Mouse (Mus musculus): Measurements from ENCODE around the gene Cd96.

Gene Cd96

GRCm38 (mm10) chr16:46094478-46094877 is 25.6 kb downstream of the Cd96 start:
- TF ChIP-seq CTCF (conservative IDR thresholded peaks at IDR 0.05; ENCODE audit: low read length) (no peak), NANOG (IDR thresholded peaks at IDR 0.05; ENCODE audit: borderline replicate concordance, low read length) (no peak), POU5F1 (IDR thresholded peaks at IDR 0.05; ENCODE audit: borderline replicate concordance, low read length) (no peak)
- Histone ChIP-seq H3K9me3 (ENCODE audit: low read length) (no peaks in the 10 kb centered on the region), H3K27me3 (ENCODE audit: insufficient read depth, low read length) (no peaks in the 10 kb centered on the region), H3K36me3 (ENCODE audit: insufficient read depth, low read length) (no peaks in the 10 kb centered on the region), H3K4me3 (replicated peaks; ENCODE audit: low read length) (no peak overlapping the region), H3K4me1 (replicated peaks; ENCODE audit: low read depth, low read length) (peaks cover 28% of the 10 kb centered on the region)

DNA sequence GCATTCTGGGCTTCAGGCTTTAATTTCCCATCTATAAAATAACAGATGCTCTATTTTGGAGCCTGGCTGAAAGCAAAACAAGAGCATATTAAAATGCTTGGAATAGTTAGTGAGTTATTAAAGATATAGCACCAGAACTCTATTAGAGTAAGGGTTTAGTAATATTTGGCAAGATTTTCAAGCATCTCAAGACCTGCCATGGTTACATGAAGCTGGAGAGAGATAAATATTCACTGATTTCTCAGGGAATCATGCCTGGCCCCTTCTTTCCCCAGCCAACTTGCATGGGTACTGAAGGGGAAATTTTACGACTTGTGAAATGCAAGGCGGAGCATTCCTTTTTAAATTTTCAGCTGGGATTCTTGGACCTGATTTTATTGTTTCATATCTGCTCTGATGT is 27.1 kb downstream of the Cd96 start:
- Histone ChIP-seq H3K9me3 (ENCODE audit: low read length) (no peaks in the 10 kb centered on the region), H3K4me3 (replicated peaks; ENCODE audit: low read length) (no peak overlapping the region), H3K4me1 (replicated peaks; ENCODE audit: low read depth, low read length) (peaks cover 13% of the 10 kb centered on the region)

DNA sequence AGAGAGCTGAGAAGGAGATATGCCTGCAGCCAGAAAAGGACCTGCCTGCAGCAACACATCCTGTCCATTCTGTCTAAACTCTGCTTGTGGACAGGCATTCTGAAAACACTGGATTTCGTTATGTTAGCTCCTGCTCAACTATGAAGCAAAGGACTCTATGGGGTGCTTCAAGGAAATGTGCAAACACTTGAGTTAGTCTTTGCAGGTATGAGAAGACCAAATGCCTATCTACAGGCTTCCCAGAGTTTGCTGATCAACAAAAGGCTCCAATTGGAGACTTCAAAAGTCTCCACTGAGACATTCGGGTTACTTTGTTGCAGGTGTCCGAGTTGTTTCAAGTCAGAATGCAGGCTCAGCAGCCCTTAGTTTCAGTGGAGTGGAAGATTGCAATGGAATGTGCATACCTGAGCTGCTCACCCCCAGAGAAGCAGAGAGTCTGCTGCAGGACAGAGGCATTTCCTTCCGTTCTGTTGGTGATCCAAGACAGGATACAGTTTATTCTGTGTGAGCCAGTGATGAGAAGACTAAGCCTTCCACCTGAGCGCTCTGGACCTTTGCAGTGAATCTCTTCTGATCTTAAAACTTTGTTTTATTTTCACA is 33.1 kb downstream of the Cd96 start:
- TF ChIP-seq CTCF (conservative IDR thresholded peaks at IDR 0.05; ENCODE audit: low read length) = no peak
- TF ChIP-seq POU5F1 (IDR thresholded peaks at IDR 0.05; ENCODE audit: borderline replicate concordance, low read length) = no peak
- TF ChIP-seq NANOG (IDR thresholded peaks at IDR 0.05; ENCODE audit: borderline replicate concordance, low read length) = no peak
- Histone ChIP-seq H3K27me3 (ENCODE audit: insufficient read depth, low read length) (no peaks in the 10 kb centered on the region), H3K36me3 (ENCODE audit: insufficient read depth, low read length) (no peaks in the 10 kb centered on the region), H3K4me1 (replicated peaks; ENCODE audit: low read depth, low read length) (peaks cover 9% of the 10 kb centered on the region; the same call in 1 of the 2 replicates), H3K9me3 (ENCODE audit: low read length) (no peaks in the 10 kb centered on the region), H3K4me3 (replicated peaks; ENCODE audit: low read length) (no peak overlapping the region)

More for the DNA sequence above, 27.1 kb downstream of the Cd96 start:
- H3K36me3 ChIP-seq (ENCODE audit: insufficient read depth, low read length) = no peaks in the 10 kb centered on the region
- H3K27me3 ChIP-seq (ENCODE audit: insufficient read depth, low read length) = no peaks in the 10 kb centered on the region
- TF ChIP-seq CTCF (conservative IDR thresholded peaks at IDR 0.05; ENCODE audit: low read length) (no peak), POU5F1 (IDR thresholded peaks at IDR 0.05; ENCODE audit: borderline replicate concordance, low read length) (no peak), NANOG (IDR thresholded peaks at IDR 0.05; ENCODE audit: borderline replicate concordance, low read length) (no peak)

- Histone ChIP-seq H3K4me3 (replicated peaks; ENCODE audit: low read length) (no peak overlapping the region), H3K36me3 (ENCODE audit: insufficient read depth, low read length) (no peaks in the 10 kb centered on the region), H3K4me1 (replicated peaks; ENCODE audit: low read depth, low read length) (no peaks in the 10 kb centered on the region), H3K9me3 (ENCODE audit: low read length) (no peaks in the 10 kb centered on the region), H3K27me3 (ENCODE audit: insufficient read depth, low read length) (no peaks in the 10 kb centered on the region)
- TF ChIP-seq POU5F1 (IDR thresholded peaks at IDR 0.05; ENCODE audit: borderline replicate concordance, low read length) (no peak), NANOG (IDR thresholded peaks at IDR 0.05; ENCODE audit: borderline replicate concordance, low read length) (no peak), CTCF (conservative IDR thresholded peaks at IDR 0.05; ENCODE audit: low read length) (no peak)
These were observed 52.1 kb downstream of the Cd96 start for GRCm38 (mm10) chr16:46068000-46068399.

GRCm38 (mm10) chr16:46063278-46063677 is 56.8 kb downstream of the Cd96 start:
- no peaks in the 10 kb centered on the region for H3K36me3 ChIP-seq (ENCODE audit: insufficient read depth, low read length)
- H3K4me3 ChIP-seq (replicated peaks; ENCODE audit: low read length) = no peak overlapping the region
- H3K27me3 ChIP-seq (ENCODE audit: insufficient read depth, low read length) = no peaks in the 10 kb centered on the region
- H3K4me1 ChIP-seq (replicated peaks; ENCODE audit: low read depth, low read length) = no peaks in the 10 kb centered on the region
- H3K9me3 ChIP-seq (ENCODE audit: low read length) = no peaks in the 10 kb centered on the region
- TF ChIP-seq NANOG (IDR thresholded peaks at IDR 0.05; ENCODE audit: borderline replicate concordance, low read length) = no peak
- no peak for TF ChIP-seq POU5F1 (IDR thresholded peaks at IDR 0.05; ENCODE audit: borderline replicate concordance, low read length)
- TF ChIP-seq CTCF (conservative IDR thresholded peaks at IDR 0.05; ENCODE audit: low read length) = no peak

GRCm38 (mm10) chr16:46046906-46047305 is 73.1 kb downstream of the Cd96 start:
- Histone ChIP-seq H3K36me3 (ENCODE audit: insufficient read depth, low read length) (no peaks in the 10 kb centered on the region), H3K9me3 (ENCODE audit: low read length) (no peaks in the 10 kb centered on the region; the same call in 1 of the 2 replicates), H3K27me3 (ENCODE audit: insufficient read depth, low read length) (no peaks in the 10 kb centered on the region), H3K4me3 (replicated peaks; ENCODE audit: low read length) (no peak overlapping the region), H3K4me1 (replicated peaks; ENCODE audit: low read depth, low read length) (peaks cover 11% of the 10 kb centered on the region; the same call in 1 of the 2 replicates)
- TF ChIP-seq NANOG (IDR thresholded peaks at IDR 0.05; ENCODE audit: borderline replicate concordance, low read length) = peak; percentile 33; the same call in 1 of the 2 replicates
- TF ChIP-seq POU5F1 (IDR thresholded peaks at IDR 0.05; ENCODE audit: borderline replicate concordance, low read length) = no peak

DNA sequence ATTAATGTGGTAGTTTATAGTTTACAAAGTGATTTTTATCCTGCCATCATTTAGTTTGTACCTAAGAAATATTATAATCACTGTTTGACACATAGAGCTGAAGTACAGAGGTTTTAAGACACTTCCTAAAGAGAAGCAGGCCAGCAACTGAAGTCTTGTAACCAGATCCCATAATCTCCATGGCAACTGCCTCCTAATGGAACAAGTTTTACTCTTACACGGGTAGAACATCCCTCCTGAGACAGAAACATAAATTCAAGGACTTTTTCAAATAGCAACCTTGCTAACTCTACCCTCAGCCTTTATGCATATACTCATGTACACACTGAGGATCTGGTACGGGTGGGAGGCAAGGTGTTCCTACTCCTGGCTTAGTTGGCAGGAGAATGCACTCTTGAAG is 83.8 kb downstream of the Cd96 start:
- peaks cover 11% of the 10 kb centered on the region for H3K9me3 ChIP-seq (ENCODE audit: low read length)
- no peaks in the 10 kb centered on the region for H3K27me3 ChIP-seq (ENCODE audit: insufficient read depth, low read length)
- no peak overlapping the region for H3K4me3 ChIP-seq (replicated peaks; ENCODE audit: low read length)
- H3K4me1 ChIP-seq (replicated peaks; ENCODE audit: low read depth, low read length) = no peaks in the 10 kb centered on the region
- H3K36me3 ChIP-seq (ENCODE audit: insufficient read depth, low read length) = no peaks in the 10 kb centered on the region
- no peak for TF ChIP-seq CTCF (conservative IDR thresholded peaks at IDR 0.05; ENCODE audit: low read length)
- no peak for TF ChIP-seq POU5F1 (IDR thresholded peaks at IDR 0.05; ENCODE audit: borderline replicate concordance, low read length)
- no peak for TF ChIP-seq NANOG (IDR thresholded peaks at IDR 0.05; ENCODE audit: borderline replicate concordance, low read length)

- no peaks in the 10 kb centered on the region for H3K9me3 ChIP-seq (ENCODE audit: low read length)
- H3K4me3 ChIP-seq (replicated peaks; ENCODE audit: low read length) = no peak overlapping the region
- no peak for TF ChIP-seq NANOG (IDR thresholded peaks at IDR 0.05; ENCODE audit: borderline replicate concordance, low read length)
- TF ChIP-seq CTCF (conservative IDR thresholded peaks at IDR 0.05; ENCODE audit: low read length) = no peak
- no peak for TF ChIP-seq POU5F1 (IDR thresholded peaks at IDR 0.05; ENCODE audit: borderline replicate concordance, low read length)
- no peaks in the 10 kb centered on the region for H3K36me3 ChIP-seq (ENCODE audit: insufficient read depth, low read length)
- H3K27me3 ChIP-seq (ENCODE audit: insufficient read depth, low read length) = no peaks in the 10 kb centered on the region
- no peaks in the 10 kb centered on the region for H3K4me1 ChIP-seq (replicated peaks; ENCODE audit: low read depth, low read length)
These were observed 86.2 kb downstream of the Cd96 start for GRCm38 (mm10) chr16:46033896-46034295.
